Mouse (Mus musculus) G1E (cell line): ENCODE data around the gene Spint5. TPM values are rescaled to one million over a fixed set of nuclear protein-coding genes. Genes with fewer than 3 reads are reported as not detected.
"Not testable (repeated sequence)": the region's sequence is repeated elsewhere in the genome, so short reads cannot be mapped to it uniquely, and the experiment has no call there.

Source experiments
- ATAC-seq: 2 replicates; pipeline ENCODE4 v1.8.0; 2016; ENCODE audit warnings: mild to moderate bottlenecking; ENCODE audit not compliant: insufficient number of reproducible peaks, poor library complexity, low FRiP score, severe bottlenecking; ENCODE audit errors: extremely low read depth
- DNase-seq: peaks from one replicate; pipeline ENCODE4 v3.0.0; 2012; ENCODE audit warnings: low spot score
- H3K27me3 ChIP-seq: 2 replicates; pipeline ENCODE4 v1.6.1; 2012; ENCODE audit warnings: mild to moderate bottlenecking, low read length, inconsistent platforms; ENCODE audit not compliant: insufficient read depth
- H3K36me3 ChIP-seq: replicated peaks from 2 replicates; pipeline ENCODE3; 2012; ENCODE audit warnings: mild to moderate bottlenecking, inconsistent platforms
- H3K4me1 ChIP-seq: 2 replicates; pipeline ENCODE4 v1.6.1; 2012; ENCODE audit warnings: low read depth, low read length, inconsistent platforms, mixed read lengths; ENCODE audit not compliant: insufficient read depth
- H3K4me3 ChIP-seq: 2 replicates; pipeline ENCODE4 v1.5.1; 2012; ENCODE audit warnings: low read depth, mild to moderate bottlenecking, inconsistent platforms, low read length, moderate library complexity, mixed read lengths
- H3K9me3 ChIP-seq: replicated peaks from 2 replicates; pipeline ENCODE4 v1.6.1; 2012; ENCODE audit warnings: inconsistent platforms
- CTCF ChIP-seq: IDR thresholded peaks from 2 replicates; pipeline ENCODE4 v1.5.1; 2012; ENCODE audit warnings: low read depth, low read length, inconsistent platforms, mixed read lengths
- GATA1 ChIP-seq: IDR thresholded peaks from 2 replicates; pipeline ENCODE4 v1.6.1; 2012; ENCODE audit warnings: borderline replicate concordance, low read length, inconsistent platforms, mixed read lengths
- GATA2 ChIP-seq: IDR thresholded peaks from 2 replicates; pipeline ENCODE4 v1.6.1; 2012; ENCODE audit warnings: low read depth, low read length, inconsistent platforms, borderline replicate concordance
- POLR2AphosphoS5 ChIP-seq: IDR thresholded peaks from 2 replicates; pipeline ENCODE4 v1.6.1; 2012; ENCODE audit warnings: low read depth, low read length, inconsistent platforms; ENCODE audit not compliant: insufficient replicate concordance
- TAL1 ChIP-seq: conservative IDR thresholded peaks from 2 replicates; pipeline ENCODE4 v1.6.1; 2012; ENCODE audit warnings: low read depth, low read length, inconsistent platforms, mixed read lengths
- polyA plus RNA-seq: library from polyadenylated mRNA; stranded (reverse); fragments of >175 nt; gene quantifications from 2 replicates; pipeline ENCODE4 v1.2.3, GENCODE M21; 2012
- total RNA-seq, 2 experiments: library from RNA; stranded (forward) in 1 of 2; stranded (reverse) in 1 of 2; fragments of 200-1000 nt in 1 of 2; fragments of >200 nt in 1 of 2; fragmentation: Nextera tagmentation in 1 of 2; gene quantifications; 2 replicates each; pipeline ENCODE4 v1.2.3; 2014 to 2017

The Spint5 gene
- total and polyA plus RNA-seq, 3 experiments: not detected

GRCm38 (mm10) chr2:164704235-164704634, 10.9 kb upstream of the Spint5 start:
- H3K9me3 ChIP-seq: no peaks in the 10 kb centered on the region
- DNase-seq: no peak
- H3K4me1 ChIP-seq: no peaks in the 10 kb centered on the region
- TF ChIP-seq GATA2: no peak
- TF ChIP-seq TAL1: no peak
- TF ChIP-seq CTCF: no peak
- TF ChIP-seq GATA1: no peak
- TF ChIP-seq POLR2AphosphoS5: no peak
- no peaks in the 10 kb centered on the region for H3K36me3 ChIP-seq
- H3K4me3 ChIP-seq: no peak overlapping the region
- H3K27me3 ChIP-seq: 0 out of 2 replicates have a peak, but pooled peaks cover 4% of the 10 kb centered on the region
- no peak for ATAC-seq

DNA sequence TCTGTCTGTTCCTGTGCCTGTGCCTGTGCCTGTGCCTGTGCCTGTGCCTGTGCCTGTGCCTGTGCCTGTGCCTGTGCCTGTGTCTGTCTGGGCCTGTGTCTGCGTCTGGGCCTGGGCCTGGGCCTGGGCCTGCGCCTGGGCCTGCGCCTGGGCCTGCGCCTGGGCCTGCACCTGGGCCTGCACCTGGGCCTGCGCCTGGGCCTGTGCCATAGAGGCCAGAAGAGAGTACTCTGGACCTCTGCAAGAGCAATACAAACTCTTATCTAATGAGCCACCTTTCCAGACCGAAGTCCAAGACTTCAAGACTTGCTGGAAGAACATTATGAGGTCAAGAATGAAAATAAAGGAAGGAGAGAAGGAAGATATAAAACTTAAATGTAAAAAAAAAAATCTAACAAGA, 9.8 kb upstream of the Spint5 start:
- Histone ChIP-seq H3K4me1 (no peaks in the 10 kb centered on the region), H3K36me3 (no peaks in the 10 kb centered on the region), H3K9me3 (no peaks in the 10 kb centered on the region), H3K4me3 (no peak overlapping the region), H3K27me3 (0 out of 2 replicates have a peak, but pooled peaks cover 4% of the 10 kb centered on the region)
- ATAC-seq: no peak
- no peak for DNase-seq
- TF ChIP-seq GATA1 (no peak), TAL1 (no peak), POLR2AphosphoS5 (no peak), GATA2 (no peak), CTCF (no peak)

GRCm38 (mm10) chr2:164705991-164706390, 9.1 kb upstream of the Spint5 start:
- ATAC-seq (no peak), DNase-seq (no peak)
- H3K4me3 ChIP-seq: no peak overlapping the region
- H3K27me3 ChIP-seq: 0 out of 2 replicates have a peak, but pooled peaks cover under 1% of the 10 kb centered on the region
- no peaks in the 10 kb centered on the region for H3K36me3 ChIP-seq
- no peaks in the 10 kb centered on the region for H3K9me3 ChIP-seq
- TF ChIP-seq GATA1 (no peak), TAL1 (no peak), GATA2 (no peak), CTCF (no peak), POLR2AphosphoS5 (no peak)
- no peaks in the 10 kb centered on the region for H3K4me1 ChIP-seq

DNA sequence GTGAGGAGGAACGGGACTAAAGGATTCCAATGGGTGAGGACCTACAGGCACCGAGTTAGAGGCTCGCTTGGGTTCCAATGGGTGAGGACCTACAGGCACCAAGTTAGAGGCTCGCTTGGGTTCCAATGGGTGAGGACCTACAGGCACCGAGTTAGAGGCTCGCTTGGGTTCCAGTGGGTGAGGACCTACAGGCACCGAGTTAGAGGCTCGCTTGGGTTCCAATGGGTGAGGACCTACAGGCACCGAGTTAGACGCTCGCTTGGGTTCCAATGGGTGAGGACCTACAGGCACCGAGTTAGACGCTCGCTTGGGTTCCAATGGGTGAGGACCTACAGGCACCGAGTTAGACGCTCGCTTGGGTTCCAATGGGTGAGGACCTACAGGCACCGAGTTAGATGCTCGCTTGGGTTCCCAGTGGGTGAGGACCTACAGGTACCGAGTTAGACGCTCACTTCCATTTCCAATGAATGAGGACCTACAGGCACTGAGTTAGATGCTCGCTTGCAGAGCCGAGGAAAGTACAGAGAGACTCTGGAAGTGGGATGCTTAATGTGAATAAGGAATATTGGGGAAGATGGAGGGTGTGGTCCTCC, 1.2 kb downstream of the Spint5 start:
- H3K27me3 ChIP-seq, H3K9me3 ChIP-seq, H3K4me3 ChIP-seq, H3K36me3 ChIP-seq, H3K4me1 ChIP-seq, ATAC-seq, DNase-seq: not testable (repeated sequence)

GRCm38 (mm10) chr2:164723276-164723675, 8.2 kb downstream of the Spint5 start:
- no peaks in the 10 kb centered on the region for H3K9me3 ChIP-seq
- no peak overlapping the region for H3K4me3 ChIP-seq
- TF ChIP-seq GATA2: no peak
- no peak for TF ChIP-seq CTCF
- no peak for TF ChIP-seq TAL1
- TF ChIP-seq POLR2AphosphoS5: no peak
- no peak for TF ChIP-seq GATA1
- peaks cover 3% of the 10 kb centered on the region for H3K27me3 ChIP-seq
- ATAC-seq (no peak), DNase-seq (no peak)
- H3K4me1 ChIP-seq: no peaks in the 10 kb centered on the region
- H3K36me3 ChIP-seq: no peaks in the 10 kb centered on the region

DNA sequence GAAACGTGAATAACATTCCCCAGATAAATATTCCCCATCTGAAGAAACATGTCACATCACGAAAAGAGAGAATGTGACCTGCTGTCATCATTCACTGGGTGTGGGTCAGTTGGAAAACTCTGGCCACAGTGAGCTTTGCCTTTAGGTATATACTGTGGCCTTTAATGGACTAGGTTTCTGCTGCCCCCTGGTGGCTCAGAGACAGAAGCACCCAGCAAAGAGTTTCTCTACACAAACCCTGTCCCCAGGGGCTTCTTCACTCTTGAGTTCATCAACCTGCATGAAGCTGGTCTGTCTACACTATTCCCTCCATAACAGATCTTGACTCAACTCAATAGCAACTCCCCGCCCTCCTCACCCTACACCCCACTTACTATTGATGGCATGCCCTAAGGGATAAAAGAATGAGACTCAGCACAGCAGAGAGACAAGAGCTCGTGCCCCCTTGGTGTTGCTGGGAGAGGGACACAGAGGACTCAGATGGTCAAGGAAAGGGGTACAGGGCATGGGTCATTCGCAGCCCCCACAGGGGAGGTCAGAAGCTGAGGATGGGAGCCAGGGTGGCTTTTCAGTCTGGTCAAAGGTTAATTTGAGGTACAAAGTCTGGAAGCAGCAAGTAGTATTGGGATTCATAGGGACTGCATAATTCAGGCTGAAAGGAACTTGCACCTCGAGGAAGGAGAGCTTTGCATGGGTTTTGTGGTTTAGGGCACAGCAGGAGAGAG, 11.0 kb downstream of the Spint5 start:
- no peaks in the 10 kb centered on the region for H3K36me3 ChIP-seq
- no peaks in the 10 kb centered on the region for H3K9me3 ChIP-seq
- TF ChIP-seq GATA2 (no peak), CTCF (no peak), GATA1 (no peak), POLR2AphosphoS5 (no peak), TAL1 (no peak)
- ATAC-seq (0 out of 2 replicates have a peak, but pooled peaks have one; percentile 34), DNase-seq (peak; percentile 40)
- H3K4me1 ChIP-seq: no peaks in the 10 kb centered on the region
- peaks cover 3% of the 10 kb centered on the region for H3K27me3 ChIP-seq
- H3K4me3 ChIP-seq: no peak overlapping the region

DNA sequence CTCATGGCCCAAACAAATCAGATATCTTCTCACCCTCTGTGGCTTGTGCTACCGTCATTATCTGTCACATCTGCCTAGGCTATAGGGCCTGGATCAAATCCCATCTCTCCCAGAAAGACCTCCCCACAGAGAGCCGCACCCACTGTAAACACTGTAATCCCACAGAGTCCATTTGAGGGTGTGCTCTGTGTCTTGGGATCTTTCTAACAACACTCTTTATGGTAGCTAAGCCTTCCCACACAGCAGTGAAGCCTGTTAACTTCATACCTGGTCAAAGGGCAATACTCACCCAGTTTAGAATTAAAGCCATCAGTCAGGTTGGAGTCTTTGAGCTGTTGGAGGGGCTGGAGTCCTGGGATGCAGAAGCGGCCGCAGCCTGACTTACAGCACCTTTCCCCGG, 16.6 kb downstream of the Spint5 start:
- Histone ChIP-seq H3K27me3 (peaks cover 16% of the 10 kb centered on the region), H3K36me3 (no peaks in the 10 kb centered on the region), H3K4me3 (no peak overlapping the region), H3K9me3 (no peaks in the 10 kb centered on the region), H3K4me1 (no peaks in the 10 kb centered on the region)
- no peak for DNase-seq
- ATAC-seq: no peak
- TF ChIP-seq POLR2AphosphoS5 (no peak), CTCF (no peak), GATA1 (no peak), GATA2 (no peak), TAL1 (no peak)
